Mouse (Mus musculus): ENCODE results near the gene Rfx8. TPM values are rescaled to one million over a fixed set of nuclear protein-coding genes. Genes with fewer than 3 reads are reported as not detected.

Rfx8 gene
- total and polyA plus RNA-seq, 2 experiments from 2014 or later: 0.28 to 0.66 TPM

- WGBS: 92% methylated on average over 10 of the region's 10 CpGs
- H3K4me2 ChIP-seq (ENCODE audit: low read depth, low read length, poor library complexity, severe bottlenecking): no peak overlapping the region
- no peaks in the 10 kb centered on the region for H3K36me3 ChIP-seq (ENCODE audit: insufficient read depth, low read length)
- no peak overlapping the region for H3K4me3 ChIP-seq (ENCODE audit: low read depth, low read length)
- ATAC-seq (ENCODE audit: low FRiP score) (no peak), DNase-seq (ENCODE audit: low spot score) (no peak)
- no peak for TF ChIP-seq CTCF (IDR thresholded peaks at IDR 0.05)
- no peaks in the 10 kb centered on the region for H3K9me3 ChIP-seq (ENCODE audit: low read length)
- no peaks in the 10 kb centered on the region for H3K27me3 ChIP-seq (ENCODE audit: insufficient read depth, low read length)
- H3K9ac ChIP-seq (replicated peaks; ENCODE audit: low read length, poor library complexity, severe bottlenecking): no peak overlapping the region
- H3K4me1 ChIP-seq (ENCODE audit: insufficient read depth, low read length): no peaks in the 10 kb centered on the region; the same call in 1 of the 2 replicates
- H3K27ac ChIP-seq (ENCODE audit: low read depth, low read length): no peak overlapping the region
Measured at GRCm38 (mm10) chr1:39733876-39734275, 13.1 kb upstream of the Rfx8 start.

GRCm38 (mm10) chr1:39732081-39732480 lies 11.3 kb upstream of the Rfx8 start:
- DNase-seq (ENCODE audit: low spot score): no peak

GRCm38 (mm10) chr1:39731543-39731942 lies 10.7 kb upstream of the Rfx8 start:
- 59% methylated on average over 9 of the region's 9 CpGs for WGBS
- DNase-seq (ENCODE audit: low spot score) (no peak), ATAC-seq (ENCODE audit: low FRiP score) (no peak)
- Histone ChIP-seq H3K9ac (replicated peaks; ENCODE audit: low read length, poor library complexity, severe bottlenecking) (no peak overlapping the region), H3K4me2 (ENCODE audit: low read depth, low read length, poor library complexity, severe bottlenecking) (no peak overlapping the region), H3K4me1 (ENCODE audit: insufficient read depth, low read length) (no peaks in the 10 kb centered on the region; the same call in 1 of the 2 replicates), H3K27me3 (ENCODE audit: insufficient read depth, low read length) (no peaks in the 10 kb centered on the region), H3K27ac (ENCODE audit: low read depth, low read length) (no peak overlapping the region), H3K4me3 (ENCODE audit: low read depth, low read length) (no peak overlapping the region), H3K9me3 (ENCODE audit: low read length) (no peaks in the 10 kb centered on the region), H3K36me3 (ENCODE audit: insufficient read depth, low read length) (no peaks in the 10 kb centered on the region)
- no peak for TF ChIP-seq CTCF (IDR thresholded peaks at IDR 0.05)

More at GRCm38 (mm10) chr1:39732081-39732480, 11.3 kb upstream of the Rfx8 start:
- Histone ChIP-seq H3K4me2 (ENCODE audit: low read depth, low read length, poor library complexity, severe bottlenecking) (no peak overlapping the region), H3K36me3 (ENCODE audit: insufficient read depth, low read length) (no peaks in the 10 kb centered on the region), H3K4me1 (ENCODE audit: insufficient read depth, low read length) (no peaks in the 10 kb centered on the region; the same call in 1 of the 2 replicates), H3K9me3 (ENCODE audit: low read length) (no peaks in the 10 kb centered on the region), H3K4me3 (ENCODE audit: low read depth, low read length) (no peak overlapping the region), H3K27me3 (ENCODE audit: insufficient read depth, low read length) (no peaks in the 10 kb centered on the region), H3K9ac (replicated peaks; ENCODE audit: low read length, poor library complexity, severe bottlenecking) (no peak overlapping the region), H3K27ac (ENCODE audit: low read depth, low read length) (no peak overlapping the region)
- 45% methylated on average over 10 of the region's 10 CpGs for WGBS
- no peak for ATAC-seq (ENCODE audit: low FRiP score)
- TF ChIP-seq CTCF (IDR thresholded peaks at IDR 0.05): no peak

DNA sequence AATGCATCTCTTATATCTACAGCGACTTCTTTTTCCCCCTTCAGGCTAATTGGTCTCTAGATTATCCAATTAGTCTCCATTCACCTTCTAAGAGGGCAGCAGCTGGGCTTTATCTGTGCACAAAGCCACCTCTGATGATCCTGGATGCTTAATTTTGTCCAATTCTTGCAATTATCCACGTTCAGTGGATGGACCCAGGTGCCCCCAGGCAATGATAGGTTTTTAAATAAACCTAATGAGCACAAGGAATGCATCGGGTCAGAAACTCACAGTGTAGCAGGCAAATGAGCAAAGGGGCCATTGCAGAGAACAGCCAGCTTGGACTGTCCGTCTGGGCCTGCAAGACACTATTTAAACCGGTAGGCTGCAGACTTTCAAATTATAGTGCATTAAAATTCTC lies 10.1 kb upstream of the Rfx8 start:
- no peak overlapping the region for H3K4me2 ChIP-seq (ENCODE audit: low read depth, low read length, poor library complexity, severe bottlenecking)
- DNase-seq (ENCODE audit: low spot score): no peak
- 37% methylated on average over 5 of the region's 5 CpGs for WGBS
- H3K27me3 ChIP-seq (ENCODE audit: insufficient read depth, low read length): no peaks in the 10 kb centered on the region
- H3K9me3 ChIP-seq (ENCODE audit: low read length): no peaks in the 10 kb centered on the region
- no peak for ATAC-seq (ENCODE audit: low FRiP score)
- no peak overlapping the region for H3K4me3 ChIP-seq (ENCODE audit: low read depth, low read length)
- no peaks in the 10 kb centered on the region for H3K36me3 ChIP-seq (ENCODE audit: insufficient read depth, low read length)
- no peak for TF ChIP-seq CTCF (IDR thresholded peaks at IDR 0.05)
- no peak overlapping the region for H3K9ac ChIP-seq (replicated peaks; ENCODE audit: low read length, poor library complexity, severe bottlenecking)
- no peaks in the 10 kb centered on the region; the same call in 1 of the 2 replicates for H3K4me1 ChIP-seq (ENCODE audit: insufficient read depth, low read length)
- no peak overlapping the region for H3K27ac ChIP-seq (ENCODE audit: low read depth, low read length)

GRCm38 (mm10) chr1:39729919-39730318 lies 9.1 kb upstream of the Rfx8 start:
- Histone ChIP-seq H3K27ac (ENCODE audit: low read depth, low read length) (no peak overlapping the region), H3K4me3 (ENCODE audit: low read depth, low read length) (no peak overlapping the region), H3K9me3 (ENCODE audit: low read length) (no peaks in the 10 kb centered on the region), H3K27me3 (ENCODE audit: insufficient read depth, low read length) (no peaks in the 10 kb centered on the region), H3K4me2 (ENCODE audit: low read depth, low read length, poor library complexity, severe bottlenecking) (no peak overlapping the region), H3K4me1 (ENCODE audit: insufficient read depth, low read length) (no peaks in the 10 kb centered on the region; the same call in 1 of the 2 replicates), H3K9ac (replicated peaks; ENCODE audit: low read length, poor library complexity, severe bottlenecking) (no peak overlapping the region), H3K36me3 (ENCODE audit: insufficient read depth, low read length) (no peaks in the 10 kb centered on the region)
- ATAC-seq (ENCODE audit: low FRiP score): no peak
- TF ChIP-seq CTCF (IDR thresholded peaks at IDR 0.05): no peak
- no peak for DNase-seq (ENCODE audit: low spot score)
- 90% methylated on average over 6 of the region's 6 CpGs for WGBS

DNA sequence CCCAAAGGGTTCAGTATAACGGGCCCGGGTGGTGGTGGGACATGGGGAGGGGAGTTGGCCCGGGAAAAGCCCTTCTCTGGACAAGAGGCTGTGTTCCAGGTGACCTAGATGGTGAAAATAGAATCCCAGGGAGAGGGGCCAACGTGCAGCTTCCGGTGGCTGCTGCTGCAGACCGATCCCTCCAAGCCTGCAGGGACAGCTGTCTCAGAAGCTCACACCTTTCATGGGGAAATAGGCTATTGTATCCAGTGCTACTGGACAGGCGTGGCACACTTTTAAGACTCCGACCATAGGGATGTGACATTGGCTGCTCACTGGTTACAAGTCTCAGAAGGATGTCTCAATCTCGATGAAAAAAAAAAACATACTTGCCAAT lies 542 bp upstream of the Rfx8 start:
- no peak overlapping the region for H3K27ac ChIP-seq (ENCODE audit: low read depth, low read length)
- WGBS: 14% methylated on average over 9 of the region's 9 CpGs
- 0 out of 2 replicates have a peak, but pooled peaks cover 3% of the 10 kb centered on the region for H3K4me1 ChIP-seq (ENCODE audit: insufficient read depth, low read length)
- no peak for ATAC-seq (ENCODE audit: low FRiP score)
- no peaks in the 10 kb centered on the region for H3K27me3 ChIP-seq (ENCODE audit: insufficient read depth, low read length)
- H3K36me3 ChIP-seq (ENCODE audit: insufficient read depth, low read length): no peaks in the 10 kb centered on the region
- peak overlapping the region; percentile 99 for H3K4me2 ChIP-seq (ENCODE audit: low read depth, low read length, poor library complexity, severe bottlenecking)
- H3K9me3 ChIP-seq (ENCODE audit: low read length): no peaks in the 10 kb centered on the region
- peak overlapping the region; percentile 59 for H3K4me3 ChIP-seq (ENCODE audit: low read depth, low read length)
- DNase-seq (ENCODE audit: low spot score): no peak
- H3K9ac ChIP-seq (replicated peaks; ENCODE audit: low read length, poor library complexity, severe bottlenecking): peak overlapping the region; percentile 70
- no peak for TF ChIP-seq CTCF (IDR thresholded peaks at IDR 0.05)

Data from midbrain, postnatal 0 days (tissue).